Mouse (Mus musculus) naive thymus-derived CD4-positive, alpha-beta T cell, adult 2 months (primary cell): ENCODE data around the gene Rtkn2.
"Not testable (repeated sequence)": the region's sequence is repeated elsewhere in the genome, so short reads cannot be mapped to it uniquely, and the experiment has no call there.

Experiments
- DNase-seq: peaks from one replicate; pipeline ENCODE4 v3.0.0-alpha.2; 2011; ENCODE audit warnings: low read depth

Rtkn2 gene

GRCm38 (mm10) chr10:68075181-68075580 is 95.8 kb downstream of the Rtkn2 start:
- no peak for DNase-seq

DNA sequence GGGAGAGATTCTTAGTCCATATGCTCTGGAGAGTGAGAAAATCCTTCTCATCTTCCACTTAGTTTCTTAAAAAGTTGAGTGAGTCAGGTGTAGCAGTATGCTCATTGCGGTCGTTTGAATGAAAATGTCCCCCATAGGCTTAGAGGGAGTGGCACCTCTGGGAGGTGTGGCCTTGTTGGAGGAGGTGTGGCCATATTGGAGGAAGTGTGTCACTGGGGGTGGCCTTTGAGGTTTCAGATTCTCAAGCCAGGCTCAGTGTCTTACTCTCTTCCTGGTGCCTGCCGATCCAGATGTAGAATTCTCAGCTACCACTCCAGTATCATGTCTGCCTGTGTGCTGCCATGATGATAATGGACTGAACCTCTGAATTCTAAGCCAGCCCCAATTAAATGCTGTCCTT is 99.3 kb downstream of the Rtkn2 start:
- DNase-seq = no peak

DNA sequence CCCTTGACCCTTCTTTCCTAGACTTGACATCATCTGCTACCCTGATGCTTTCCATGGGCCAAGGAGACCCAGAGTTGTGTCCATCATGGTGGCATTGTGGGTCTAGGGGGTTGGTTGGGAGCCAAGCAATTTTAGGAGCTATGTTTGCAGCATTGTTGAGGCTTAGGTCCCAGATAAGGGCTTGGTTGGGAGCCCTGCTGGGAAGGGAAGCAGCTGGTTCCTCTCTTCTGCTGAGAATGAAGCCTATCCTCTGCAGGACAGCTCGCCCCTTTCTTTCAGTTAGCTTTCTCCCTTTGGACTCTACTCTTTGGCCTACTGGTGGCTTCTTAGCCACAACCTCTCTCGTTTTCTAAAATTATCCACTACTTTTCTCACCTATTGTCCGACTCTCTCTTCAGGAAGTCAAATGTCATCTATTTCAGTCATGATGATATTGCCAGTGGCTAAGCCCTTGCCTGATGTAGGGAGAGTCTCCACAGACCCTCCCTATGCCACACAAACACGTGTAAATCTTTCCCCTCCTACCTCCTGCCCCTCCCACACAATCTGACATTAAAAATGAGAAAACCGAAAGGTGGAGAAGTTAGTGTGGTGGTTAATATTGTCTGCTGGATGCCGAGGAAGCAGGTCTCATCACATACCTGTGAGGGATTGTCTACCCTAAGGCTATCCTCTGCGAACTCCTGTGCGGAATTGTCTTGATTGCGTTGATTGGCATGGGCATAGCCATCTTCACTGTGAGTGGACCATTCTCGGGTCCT is 100.7 kb downstream of the Rtkn2 start:
- no peak for DNase-seq

DNA sequence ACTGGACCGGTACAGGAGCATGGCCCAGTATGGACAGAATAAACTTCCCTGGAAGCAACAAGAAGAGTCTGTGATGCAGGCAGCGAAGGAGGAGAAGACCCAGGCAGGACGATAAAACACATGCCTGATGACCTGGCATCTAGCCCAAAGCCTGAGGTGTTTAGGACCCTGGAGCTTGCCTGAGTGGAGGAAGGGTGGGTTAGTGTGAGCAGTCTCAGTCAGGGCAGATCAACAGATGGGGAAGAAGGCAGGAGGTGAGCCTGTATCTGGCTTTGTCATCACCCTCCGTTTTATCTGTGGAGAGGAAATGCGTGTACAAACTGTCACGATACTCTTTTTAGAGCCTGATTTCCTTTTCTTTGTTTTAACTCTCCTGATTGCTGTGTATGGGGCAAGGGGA is 102.3 kb downstream of the Rtkn2 start:
- peak; percentile 73 for DNase-seq

DNA sequence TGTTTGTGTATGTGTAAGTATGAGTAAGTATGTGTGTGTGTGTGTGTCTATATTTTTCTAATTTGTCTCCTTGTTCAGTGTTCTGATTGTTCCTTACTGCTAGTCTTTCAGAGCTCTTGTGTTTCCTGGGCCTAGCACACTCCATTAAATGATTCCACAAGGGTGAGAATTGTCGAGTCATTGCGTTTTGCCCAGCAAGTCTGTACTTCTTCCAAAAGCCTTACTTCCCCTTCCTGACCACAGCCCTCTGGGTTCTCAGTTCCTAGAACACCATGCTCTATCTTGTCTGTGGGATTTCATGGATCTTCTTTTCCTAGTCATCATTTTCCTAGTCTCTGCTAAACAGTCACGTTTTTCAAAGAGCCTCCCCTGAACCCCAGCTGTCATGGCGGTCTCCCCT is 106.2 kb downstream of the Rtkn2 start:
- DNase-seq = no peak

DNA sequence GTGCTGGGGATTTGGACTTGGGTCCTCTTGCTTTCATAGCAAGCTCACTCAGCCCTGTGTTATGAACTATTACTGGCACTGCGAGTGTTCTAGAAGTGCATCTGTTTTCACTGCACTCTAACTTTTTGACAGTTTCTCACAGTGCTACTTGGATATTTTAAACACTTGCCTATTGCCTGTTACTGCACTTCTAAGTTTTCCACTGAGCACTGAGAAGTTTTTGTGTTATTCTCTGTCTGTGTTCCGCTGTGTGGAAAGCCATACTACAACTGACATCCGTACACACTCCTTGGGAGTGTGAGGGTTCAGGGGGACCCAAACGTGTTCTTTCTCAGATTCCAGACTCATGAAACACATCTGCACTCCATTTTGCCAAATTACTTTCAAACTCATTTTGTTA is 107.6 kb downstream of the Rtkn2 start:
- no peak for DNase-seq

GRCm38 (mm10) chr10:68087722-68088121 is 108.4 kb downstream of the Rtkn2 start:
- no peak for DNase-seq

DNA sequence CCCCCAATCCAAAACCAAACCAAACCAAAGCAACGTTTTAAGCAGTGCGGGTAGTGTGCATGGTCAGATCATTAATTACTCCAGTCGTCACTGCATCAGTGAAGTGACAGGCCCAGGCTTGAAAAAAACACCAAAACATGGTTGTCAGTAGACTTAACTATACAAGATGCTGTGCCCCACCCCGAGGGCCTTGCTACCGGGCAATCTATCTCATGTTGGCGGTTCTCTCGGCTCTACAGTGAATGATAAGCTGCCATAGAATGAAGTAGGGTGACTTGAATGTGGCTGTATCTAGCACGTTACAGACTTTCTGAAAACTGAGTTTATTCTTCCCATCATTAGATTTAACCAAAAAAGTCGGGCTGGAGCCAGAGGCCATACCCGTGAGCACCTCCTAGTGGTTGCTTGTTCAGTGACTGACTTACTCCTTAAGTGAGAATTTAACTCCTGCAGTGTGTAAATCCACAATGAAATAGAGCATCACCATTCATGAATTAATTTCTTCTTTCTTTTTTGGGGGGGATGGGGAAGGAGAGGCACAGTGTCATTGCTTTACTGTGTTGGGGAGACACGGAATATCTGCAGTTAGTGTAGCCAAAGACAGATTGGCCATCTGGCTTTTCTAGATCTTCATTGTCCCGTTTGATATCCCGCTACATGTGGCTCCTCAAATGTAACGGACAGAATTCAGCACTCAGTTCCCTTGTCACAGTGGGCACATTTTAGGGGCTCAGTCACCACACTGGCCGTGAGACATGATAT is 110.2 kb downstream of the Rtkn2 start:
- peak; percentile 74 for DNase-seq

GRCm38 (mm10) chr10:68090197-68090535 is 110.8 kb downstream of the Rtkn2 start:
- no peak for DNase-seq

DNA sequence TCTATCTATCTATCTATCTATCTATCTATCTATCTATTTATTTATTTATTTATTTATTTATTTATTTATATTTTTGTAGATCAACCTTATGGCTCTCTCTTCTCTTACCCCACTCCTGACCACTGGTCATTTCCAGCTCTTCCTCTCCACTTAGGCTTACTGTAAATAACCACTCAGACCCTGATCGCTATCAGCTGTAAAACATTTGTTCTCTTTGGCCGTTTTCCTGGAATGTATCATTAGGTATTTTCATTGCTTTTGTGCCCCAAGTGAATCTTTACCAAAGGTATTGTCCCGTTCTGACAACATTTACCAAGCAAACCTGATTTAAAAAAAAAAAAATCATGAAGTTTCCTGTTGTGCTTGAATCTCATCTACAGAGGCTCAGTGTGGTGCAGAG is 111.2 kb downstream of the Rtkn2 start:
- no peak for DNase-seq

- DNase-seq = no peak
Observed at GRCm38 (mm10) chr10:68091011-68091410, 111.6 kb downstream of the Rtkn2 start.

GRCm38 (mm10) chr10:68091840-68092239 is 112.5 kb downstream of the Rtkn2 start:
- DNase-seq = no peak

DNA sequence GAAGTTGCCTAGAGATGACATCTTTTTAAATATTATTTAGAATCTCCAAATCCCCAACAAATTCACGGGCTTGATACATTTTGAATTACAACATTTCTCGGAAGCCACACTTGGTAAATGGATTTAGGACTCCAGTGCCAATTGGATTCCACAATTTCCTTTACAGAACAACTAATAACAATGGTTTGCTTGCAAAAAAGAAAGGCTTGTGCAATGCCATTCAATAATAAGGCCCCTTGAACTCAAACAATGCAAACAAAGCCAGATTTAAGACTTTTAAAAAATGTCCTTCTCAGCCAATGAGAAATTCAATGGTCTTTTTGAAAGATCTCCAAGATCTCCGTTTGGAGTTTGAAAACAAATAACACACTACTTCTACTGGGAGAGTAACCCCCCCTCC is 114.1 kb downstream of the Rtkn2 start:
- DNase-seq = no peak

- DNase-seq = no peak
Observed at GRCm38 (mm10) chr10:68095136-68095535, 115.8 kb downstream of the Rtkn2 start.

GRCm38 (mm10) chr10:68096395-68096794 is 117.0 kb downstream of the Rtkn2 start:
- no peak for DNase-seq

- DNase-seq = no peak
Observed at GRCm38 (mm10) chr10:68097821-68098675, 118.7 kb downstream of the Rtkn2 start.

DNA sequence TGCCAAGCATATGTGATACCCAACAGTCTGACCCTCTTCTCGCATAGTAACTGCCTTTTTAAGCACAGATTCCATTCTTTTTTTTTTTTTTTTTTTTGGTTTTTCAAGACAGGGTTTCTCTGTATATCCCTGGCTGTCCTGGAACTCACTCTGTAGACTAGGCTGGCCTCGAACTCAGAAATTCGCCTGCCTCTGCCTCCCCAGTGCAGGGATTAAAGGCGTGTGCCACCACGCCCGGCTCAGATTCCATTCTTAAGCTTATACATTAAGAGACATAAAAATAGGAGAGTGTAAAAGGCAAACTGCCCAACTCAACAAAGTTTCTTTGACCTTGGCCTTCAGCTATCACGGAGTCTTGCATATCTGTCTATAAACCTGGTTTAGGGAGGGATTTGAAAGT is 120.4 kb downstream of the Rtkn2 start:
- DNase-seq = not testable (repeated sequence)

DNA sequence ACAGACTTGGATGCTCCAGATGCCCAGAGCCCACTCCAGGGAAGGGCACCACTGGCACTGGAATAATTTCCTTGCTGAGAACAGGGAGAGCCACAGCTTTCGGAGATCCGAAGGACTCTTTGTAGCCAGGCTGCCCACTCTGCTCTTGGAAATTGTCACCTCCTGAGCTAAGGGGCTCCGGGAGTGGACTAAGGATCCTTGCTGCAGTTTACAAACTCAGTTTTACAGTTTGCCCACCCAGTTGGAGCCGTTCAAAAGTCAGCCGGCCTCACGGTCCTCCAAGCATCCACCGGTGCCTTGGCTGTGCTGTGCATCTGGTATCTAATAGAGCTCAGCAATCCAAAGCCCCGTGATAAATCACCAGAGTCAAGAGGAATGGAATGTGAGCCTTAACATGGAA is 121.1 kb downstream of the Rtkn2 start:
- DNase-seq = no peak

DNA sequence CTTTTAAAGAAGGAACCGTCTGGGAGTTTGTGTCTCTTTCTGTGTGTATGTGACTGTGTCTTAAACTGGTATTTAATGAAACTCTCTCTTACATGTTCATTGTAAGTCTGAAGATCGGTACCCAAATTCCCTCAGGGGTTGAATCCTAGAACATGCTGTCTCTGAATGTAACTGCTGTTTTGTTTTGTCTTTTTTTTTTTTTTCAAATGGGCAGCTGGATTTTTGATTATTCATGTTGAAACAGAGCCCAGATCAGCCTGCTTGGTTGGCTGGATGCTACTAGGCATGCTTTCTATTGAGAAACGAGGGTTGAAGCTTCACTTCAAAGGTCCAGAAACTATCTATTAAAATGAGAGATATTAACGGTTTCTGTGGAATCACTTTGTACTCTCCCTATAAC is 121.9 kb downstream of the Rtkn2 start:
- no peak for DNase-seq

- no peak for DNase-seq
Observed at GRCm38 (mm10) chr10:68102566-68102965, 123.2 kb downstream of the Rtkn2 start.

DNA sequence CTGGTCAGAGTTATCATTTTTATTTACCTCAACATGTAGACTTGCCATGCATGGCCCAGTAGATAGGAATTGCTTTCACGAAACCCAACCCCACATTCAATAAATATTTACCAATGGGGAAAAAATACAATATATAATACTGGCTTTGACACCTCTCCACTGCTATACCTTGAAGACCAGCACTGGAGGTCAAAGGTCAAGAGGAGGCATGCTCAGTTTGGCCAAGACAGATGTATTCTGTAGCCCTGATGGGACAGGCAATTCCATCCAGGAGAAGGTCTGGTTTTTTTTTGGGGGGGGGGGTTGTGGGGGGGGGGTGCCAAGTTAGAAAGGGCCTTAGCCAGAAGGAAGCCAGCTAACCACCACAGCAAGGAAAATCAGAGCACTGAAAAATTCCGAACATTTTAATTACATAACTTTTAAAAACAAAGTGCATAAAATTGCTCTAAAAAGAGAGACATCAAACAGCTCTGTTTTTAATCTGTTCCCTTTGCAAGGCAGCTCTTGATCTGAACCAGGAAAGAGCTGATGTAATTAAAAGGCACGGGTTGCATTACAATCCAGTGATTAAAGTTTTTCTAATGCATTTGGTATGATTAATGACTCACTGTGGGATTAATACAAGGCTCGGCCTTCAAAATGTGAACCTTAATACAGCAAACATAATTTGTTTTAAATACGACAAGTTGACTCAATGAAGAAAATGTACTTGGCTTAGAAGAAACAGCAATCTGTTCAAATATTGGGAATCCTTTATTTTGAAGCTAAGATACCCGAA is 123.9 kb downstream of the Rtkn2 start:
- no peak for DNase-seq

- DNase-seq = no peak
Observed at GRCm38 (mm10) chr10:68103988-68104387, 124.6 kb downstream of the Rtkn2 start.
